Mouse (Mus musculus) thymus, adult 2 months (tissue): ENCODE results near the gene Tmem175. TPM values are rescaled to one million over a fixed set of nuclear protein-coding genes. Genes with fewer than 3 reads are reported as not detected.
A peak's percentile ranks its signal among the peaks of the same experiment; 100 is the strongest.
"Not testable (repeated sequence)": the region's sequence is repeated elsewhere in the genome, so short reads cannot be mapped to it uniquely, and the experiment has no call there.

Source experiments
- DNase-seq: peaks from one replicate; pipeline ENCODE4 v3.0.0; 2021
- H3K27ac ChIP-seq: fragments of 200-500 bp; 2 replicates; pipeline ENCODE4 v1.5.1; 2012; ENCODE audit warnings: low read length, control low read depth; ENCODE audit not compliant: control insufficient read depth, insufficient read depth
- H3K27me3 ChIP-seq: fragments of 200-500 bp; 2 replicates; pipeline ENCODE4 v1.6.1; 2012; ENCODE audit warnings: mild to moderate bottlenecking, low read length, moderate library complexity, mixed read lengths; ENCODE audit not compliant: control insufficient read depth, insufficient read depth
- H3K36me3 ChIP-seq: fragments of 200-500 bp; 2 replicates; pipeline ENCODE4 v1.6.1; 2012; ENCODE audit warnings: mild to moderate bottlenecking, low read length, moderate library complexity; ENCODE audit not compliant: control insufficient read depth, insufficient read depth
- H3K4me1 ChIP-seq: fragments of 200-500 bp; replicated peaks from 2 replicates; pipeline ENCODE4 v1.6.1; 2012; ENCODE audit warnings: low read length; ENCODE audit not compliant: control insufficient read depth, insufficient read depth
- H3K4me3 ChIP-seq: fragments of 200-500 bp; 2 replicates; pipeline ENCODE4 v1.5.1; 2012; ENCODE audit warnings: mild to moderate bottlenecking, low read length, control low read depth, moderate library complexity; ENCODE audit not compliant: control insufficient read depth, insufficient read depth
- CTCF ChIP-seq: fragments of 200-500 bp; IDR thresholded peaks from 2 replicates; pipeline ENCODE4 v1.5.1; 2012; ENCODE audit warnings: mild to moderate bottlenecking, control low read depth, low read length, moderate library complexity, borderline replicate concordance; ENCODE audit not compliant: control insufficient read depth, poor library complexity, insufficient read depth; ENCODE audit errors: extremely low read depth
- POLR2A ChIP-seq: fragments of 200-500 bp; IDR thresholded peaks from 2 replicates; pipeline ENCODE4 v1.6.1; 2012; ENCODE audit warnings: mild to moderate bottlenecking, low read length, control low read depth, moderate library complexity; ENCODE audit not compliant: control insufficient read depth, poor library complexity, insufficient read depth; ENCODE audit errors: extremely low read depth
- WGBS: fragments of 180-500 bp; shearing (Covaris S2); methylation state at CpG from one replicate; pipeline ENCODE4 v1.1.7; 2018; 5-methylcytosine and 5-hydroxymethylcytosine counted together
- polyA plus RNA-seq: library from polyadenylated mRNA; depleted of rRNA; stranded (reverse); fragments of >200 nt; gene quantifications from 2 replicates; pipeline ENCODE4 v1.2.3, GENCODE M21; 2012

Gene Tmem175
- polyA plus RNA-seq, 1 experiment: 77.3 TPM

DNA sequence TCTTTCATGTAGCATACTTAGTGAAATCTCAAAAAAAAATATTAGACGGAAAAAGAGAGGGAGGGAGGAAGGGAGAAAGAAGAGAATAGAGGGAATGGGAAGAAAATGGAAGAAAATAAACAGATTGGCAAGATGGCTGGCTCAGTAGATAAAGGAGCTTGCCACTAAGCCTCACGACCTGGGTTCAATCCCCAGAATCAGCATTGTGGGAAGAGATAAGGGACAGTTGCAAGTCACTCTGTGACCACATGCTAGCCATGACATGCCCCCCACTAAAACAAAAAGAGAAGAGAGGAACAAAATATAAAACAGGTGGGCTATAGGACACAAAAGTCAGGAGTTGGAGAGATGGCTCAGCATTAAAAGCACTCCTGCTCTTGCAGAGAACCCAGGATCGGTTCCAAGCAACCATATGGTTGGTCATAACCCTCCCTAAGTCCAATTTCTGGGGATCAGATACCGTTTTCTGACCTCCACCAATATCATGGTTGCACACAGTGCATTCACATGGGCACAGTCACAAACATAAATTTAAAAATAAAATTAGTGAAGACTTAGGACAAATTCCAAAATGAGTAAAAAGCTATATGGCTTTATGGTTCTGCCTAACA, 3.4 kb upstream of the Tmem175 start:
- DNase-seq: no peak
- no peak overlapping the region for H3K4me3 ChIP-seq
- H3K27ac ChIP-seq: no peak overlapping the region
- WGBS: 76% methylated on average over 4 of the region's 4 CpGs
- H3K36me3 ChIP-seq: peaks cover 36% of the 10 kb centered on the region
- TF ChIP-seq POLR2A: no peak
- TF ChIP-seq CTCF: no peak
- H3K4me1 ChIP-seq: peaks cover 9% of the 10 kb centered on the region
- H3K27me3 ChIP-seq: no peaks in the 10 kb centered on the region

DNA sequence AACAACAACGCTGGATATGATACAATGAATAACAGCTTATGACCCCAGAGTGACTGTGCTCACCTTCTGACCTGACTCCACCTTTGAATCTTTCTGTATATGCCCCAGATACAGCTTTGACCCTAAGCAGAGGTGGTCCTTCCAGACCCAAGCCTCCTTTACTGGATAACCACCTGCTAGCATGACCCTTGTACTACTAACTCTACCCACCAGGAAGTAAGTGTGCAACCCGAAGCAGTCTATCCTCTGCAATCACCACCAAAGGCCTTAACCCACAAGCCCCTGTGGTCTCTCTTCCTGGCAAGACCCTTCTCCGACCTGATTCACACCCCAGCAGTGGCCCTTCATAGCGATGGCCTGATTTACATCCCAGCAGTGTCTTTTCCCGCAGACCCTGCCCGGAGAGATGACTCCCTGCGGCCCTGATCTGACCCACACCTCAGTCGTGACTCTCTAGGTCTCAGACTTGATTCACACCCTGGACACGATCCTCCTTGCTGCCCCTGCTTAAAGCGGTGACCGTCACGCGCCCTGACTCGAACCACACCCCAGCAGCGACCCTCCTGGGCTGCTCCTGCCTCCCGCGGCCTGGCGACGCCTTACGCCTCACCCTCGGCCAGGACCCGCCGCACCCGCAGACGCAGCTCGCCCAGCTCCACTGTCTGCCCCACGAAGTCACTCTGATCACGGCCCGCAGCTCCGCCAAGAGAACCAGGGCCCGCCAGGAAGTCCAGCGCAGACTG, 508 bp upstream of the Tmem175 start:
- DNase-seq: peak; percentile 23
- peak overlapping the region; percentile 20 for H3K27ac ChIP-seq
- H3K4me3 ChIP-seq: peak overlapping the region; percentile 82
- H3K4me1 ChIP-seq: peaks cover 9% of the 10 kb centered on the region
- no peaks in the 10 kb centered on the region for H3K27me3 ChIP-seq
- TF ChIP-seq CTCF (no peak), POLR2A (no peak)
- under 1% methylated on average over 32 of the region's 32 CpGs for WGBS
- peaks cover 7% of the 10 kb centered on the region for H3K36me3 ChIP-seq

DNA sequence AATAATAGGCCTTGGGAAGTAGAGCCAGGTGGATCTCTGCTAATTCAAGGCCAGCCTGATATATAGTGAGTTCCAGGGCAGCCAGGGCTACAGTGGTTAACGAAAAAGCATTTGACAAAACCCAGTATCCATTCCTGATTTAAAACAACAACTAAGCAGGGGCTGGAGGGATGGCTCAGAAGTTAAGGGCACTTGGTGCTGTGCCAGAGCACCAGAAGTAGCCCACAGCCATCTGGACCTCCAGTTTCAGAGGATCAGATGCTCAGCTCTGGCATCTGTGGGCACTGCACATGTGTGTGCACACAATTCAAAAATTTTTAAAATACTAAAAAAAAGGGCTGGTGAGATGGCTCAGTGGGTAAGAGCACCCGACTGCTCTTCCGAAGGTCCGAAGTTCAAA, 4.1 kb downstream of the Tmem175 start:
- WGBS: 97% methylated on average over 4 of the region's 4 CpGs
- peaks cover 3% of the 10 kb centered on the region for H3K4me1 ChIP-seq
- no peak overlapping the region for H3K4me3 ChIP-seq
- no peak overlapping the region for H3K27ac ChIP-seq
- no peak for TF ChIP-seq CTCF
- no peaks in the 10 kb centered on the region; the same call in 1 of the 2 replicates for H3K36me3 ChIP-seq
- no peaks in the 10 kb centered on the region for H3K27me3 ChIP-seq
- DNase-seq: no peak

DNA sequence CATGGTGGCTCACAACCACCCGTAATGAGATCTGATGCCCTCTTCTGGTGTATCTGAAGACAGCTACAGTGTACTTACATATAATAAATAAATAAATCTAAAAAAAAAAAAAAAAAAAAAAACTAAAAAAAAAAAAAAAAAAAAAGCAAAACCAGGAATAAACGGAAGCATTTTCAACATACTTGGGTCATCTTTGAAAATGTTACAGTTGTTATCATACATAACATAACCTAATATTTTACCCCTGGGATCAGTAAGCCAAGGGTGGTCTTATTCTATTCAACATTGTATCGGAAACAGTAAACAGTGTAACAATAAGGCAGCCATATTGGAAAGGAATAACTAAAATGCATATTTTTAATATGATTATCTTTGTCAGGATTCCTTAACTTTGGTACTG, 4.5 kb downstream of the Tmem175 start:
- WGBS: 85% methylated on average over 3 of the region's 3 CpGs
- not testable (repeated sequence) for H3K27ac ChIP-seq, H3K27me3 ChIP-seq, H3K4me1 ChIP-seq, H3K4me3 ChIP-seq, H3K36me3 ChIP-seq, DNase-seq

DNA sequence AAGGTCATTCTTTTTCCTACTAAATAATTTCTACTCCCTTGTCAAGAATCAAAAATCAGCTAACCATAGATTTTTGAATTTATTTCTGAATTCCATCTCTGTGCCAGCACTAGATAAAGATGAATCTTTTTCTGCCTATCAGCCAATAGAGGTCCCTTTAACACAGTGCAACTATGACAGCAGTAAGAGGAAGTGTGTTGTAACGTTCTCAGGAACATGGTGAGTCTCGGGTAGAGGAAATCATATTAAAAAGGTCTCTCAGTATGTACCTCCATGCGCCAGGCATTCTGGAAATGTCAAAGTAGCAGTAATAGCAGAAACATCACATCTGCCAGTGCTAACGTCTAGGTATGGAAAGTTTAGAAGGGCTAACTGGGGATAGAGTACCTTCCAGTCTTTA, 6.6 kb downstream of the Tmem175 start:
- Histone ChIP-seq H3K4me3 (no peak overlapping the region), H3K36me3 (no peaks in the 10 kb centered on the region; the same call in 1 of the 2 replicates), H3K27me3 (no peaks in the 10 kb centered on the region), H3K27ac (no peak overlapping the region), H3K4me1 (no peaks in the 10 kb centered on the region)
- DNase-seq: no peak
- TF ChIP-seq CTCF: no peak
- no peak for TF ChIP-seq POLR2A
- WGBS: 51% methylated on average over 4 of the region's 4 CpGs

DNA sequence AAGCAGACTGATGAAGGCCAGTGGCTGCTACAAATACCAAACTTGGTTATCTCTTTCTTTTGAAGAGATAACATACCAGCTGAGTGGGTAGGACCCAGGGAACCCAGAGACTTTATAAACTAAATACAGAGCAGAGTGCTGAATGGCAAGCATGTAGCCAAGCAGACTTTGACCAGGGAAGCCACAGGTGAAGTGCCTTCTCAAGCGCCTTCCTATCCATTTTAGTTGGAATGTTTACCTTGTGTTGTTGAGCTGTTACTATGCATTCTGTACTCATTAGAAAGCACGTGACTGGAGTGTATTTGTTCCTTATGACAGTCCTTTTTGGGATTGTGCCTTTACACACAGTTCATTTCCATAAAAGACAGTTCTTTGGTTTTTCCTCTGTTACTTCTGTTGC, 14.1 kb downstream of the Tmem175 start:
- H3K27ac ChIP-seq: no peak overlapping the region
- no peak overlapping the region for H3K4me3 ChIP-seq
- no peaks in the 10 kb centered on the region for H3K36me3 ChIP-seq
- 98% methylated on average over 2 of the region's 2 CpGs for WGBS
- no peak for DNase-seq
- TF ChIP-seq CTCF: no peak
- TF ChIP-seq POLR2A: no peak
- H3K27me3 ChIP-seq: no peaks in the 10 kb centered on the region
- no peaks in the 10 kb centered on the region for H3K4me1 ChIP-seq

DNA sequence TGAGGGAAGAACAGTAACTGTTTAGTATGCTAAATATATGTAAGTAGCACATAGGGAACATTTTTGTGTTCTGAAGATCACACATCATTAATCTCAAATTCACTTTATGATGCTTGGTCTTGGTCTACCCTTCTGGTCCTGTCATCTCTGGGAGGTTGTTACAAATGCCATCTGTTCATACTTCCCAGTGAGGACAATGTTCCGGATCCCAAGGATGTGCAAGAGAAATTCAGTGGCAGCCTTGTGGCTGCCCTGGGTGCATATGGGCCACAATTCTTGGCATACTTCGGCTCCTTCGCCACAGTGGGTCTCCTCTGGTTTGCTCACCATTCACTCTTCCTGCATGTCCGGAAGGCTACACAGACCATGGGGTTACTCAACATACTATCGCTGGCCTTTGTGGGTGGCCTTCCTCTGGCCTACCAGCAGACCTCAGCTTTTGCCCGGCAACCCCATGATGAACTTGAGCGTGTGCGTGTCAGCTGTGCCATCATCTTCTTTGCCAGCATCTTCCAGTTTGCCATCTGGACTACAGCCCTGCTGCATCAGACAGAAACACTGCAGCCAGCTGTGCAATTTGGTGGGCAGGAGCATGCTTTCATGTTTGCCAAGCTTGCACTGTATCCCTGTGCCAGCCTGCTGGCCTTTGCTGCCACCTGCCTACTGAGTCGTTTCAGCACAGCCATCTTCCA, 16.2 kb downstream of the Tmem175 start:
- no peak for DNase-seq
- H3K27me3 ChIP-seq: no peaks in the 10 kb centered on the region
- H3K4me1 ChIP-seq: no peaks in the 10 kb centered on the region
- no peak overlapping the region for H3K4me3 ChIP-seq
- 93% methylated on average over 9 of the region's 9 CpGs for WGBS
- TF ChIP-seq POLR2A (no peak), CTCF (no peak)
- H3K36me3 ChIP-seq: 0 out of 2 replicates have a peak, but pooled peaks cover 5% of the 10 kb centered on the region
- H3K27ac ChIP-seq: no peak overlapping the region
